In genomic region chr5:142857763-142858229, GRCm38 (mm10) we compare ENCODE assay signal across 8 mouse cellular contexts. TPM values are rescaled to one million over a fixed set of nuclear protein-coding genes. Genes with fewer than 3 reads are reported as not detected.
A peak's percentile ranks its signal among the peaks of the same experiment; 100 is the strongest.
DNase-seq lines count a peak whose midpoint lies in the region; ATAC-seq and TF ChIP-seq lines count a peak whose summit lies in the region.

No protein-coding gene starts in this region.

- H3K4me1 ChIP-seq in lung, embryonic 15.5 days, result peaks cover 5% of the 10 kb centered on the region
- no peaks in the 10 kb centered on the region; the same call in 1 of the 2 replicates for H3K4me1 ChIP-seq in hindbrain, embryonic 16.5 days (ENCODE audit: control insufficient read depth, insufficient read depth, low read depth, low read length)
- H3K4me1 ChIP-seq in neural tube, embryonic 13.5 days (replicated peaks), result peaks cover 13% of the 10 kb centered on the region
- no peaks in the 10 kb centered on the region for H3K4me1 ChIP-seq in liver, postnatal 0 days (ENCODE audit: insufficient read depth)

- no peak overlapping the region for H3K4me2 ChIP-seq in lung, embryonic 15.5 days
- peak overlapping the region; percentile 9; the same call in 1 of the 2 replicates for H3K4me2 ChIP-seq in hindbrain, embryonic 16.5 days (ENCODE audit: low read length)
- H3K4me2 ChIP-seq in neural tube, embryonic 13.5 days, result peak overlapping the region; percentile 20; the same call in 1 of the 2 replicates
- H3K4me2 ChIP-seq in liver, postnatal 0 days (ENCODE audit: low read depth, low read length), result no peak overlapping the region

- no peaks in the 10 kb centered on the region for H3K9me3 ChIP-seq in lung, embryonic 15.5 days
- 0 out of 2 replicates have a peak, but pooled peaks cover 4% of the 10 kb centered on the region for H3K9me3 ChIP-seq in hindbrain, embryonic 16.5 days (ENCODE audit: control insufficient read depth, low read length)
- peaks cover 3% of the 10 kb centered on the region; the same call in 1 of the 2 replicates for H3K9me3 ChIP-seq in neural tube, embryonic 13.5 days
- 0 out of 2 replicates have a peak, but pooled peaks cover 3% of the 10 kb centered on the region for H3K9me3 ChIP-seq in liver, postnatal 0 days (ENCODE audit: low read length)

- H3K36me3 ChIP-seq in lung, embryonic 15.5 days, result no peaks in the 10 kb centered on the region
- no peaks in the 10 kb centered on the region for H3K36me3 ChIP-seq in hindbrain, embryonic 16.5 days (ENCODE audit: control insufficient read depth, insufficient read depth, low read length)
- H3K36me3 ChIP-seq in neural tube, embryonic 13.5 days, result no peaks in the 10 kb centered on the region
- H3K36me3 ChIP-seq in liver, postnatal 0 days (replicated peaks; ENCODE audit: insufficient read depth, low read length), result no peaks in the 10 kb centered on the region

- H3K27ac ChIP-seq in lung, embryonic 15.5 days, result no peak overlapping the region
- peak overlapping the region; percentile 77 for H3K27ac ChIP-seq in hindbrain, embryonic 16.5 days (ENCODE audit: low read depth, low read length)
- H3K27ac ChIP-seq in neural tube, embryonic 13.5 days (replicated peaks), result peak overlapping the region; percentile 78
- no peak overlapping the region for H3K27ac ChIP-seq in liver, postnatal 0 days (ENCODE audit: low read depth)

- H3K27me3 ChIP-seq in lung, embryonic 15.5 days, result no peaks in the 10 kb centered on the region
- H3K27me3 ChIP-seq in hindbrain, embryonic 16.5 days (replicated peaks; ENCODE audit: control insufficient read depth, insufficient read depth, low read length), result no peaks in the 10 kb centered on the region
- H3K27me3 ChIP-seq in neural tube, embryonic 13.5 days, result no peaks in the 10 kb centered on the region
- no peaks in the 10 kb centered on the region for H3K27me3 ChIP-seq in liver, postnatal 0 days (ENCODE audit: insufficient read depth, low read length)

- TF ChIP-seq CTCF in liver, postnatal 0 days (IDR thresholded peaks at IDR 0.05; ENCODE audit: low read depth), result no peak

- DNase-seq in lung, adult 18-20 months, result no peak
- DNase-seq in cerebellum, postnatal 14 days, result peak; percentile 88 to 93
- no peak for DNase-seq in urinary bladder, postnatal 25 days (ENCODE audit: low spot score)
- DNase-seq in liver, postnatal 0 days, result no peak

- H3K4me3 ChIP-seq in lung, embryonic 15.5 days, result no peak overlapping the region
- H3K4me3 ChIP-seq in hindbrain, embryonic 16.5 days (ENCODE audit: low read length), result no peak overlapping the region
- no peak overlapping the region for H3K4me3 ChIP-seq in neural tube, embryonic 13.5 days
- no peak overlapping the region for H3K4me3 ChIP-seq in liver, postnatal 0 days (ENCODE audit: low read depth, low read length)

- H3K9ac ChIP-seq in lung, embryonic 15.5 days, result no peak overlapping the region
- H3K9ac ChIP-seq in hindbrain, embryonic 16.5 days (ENCODE audit: low read depth, low read length), result no peak overlapping the region
- peak overlapping the region; percentile 19; the same call in 1 of the 2 replicates for H3K9ac ChIP-seq in neural tube, embryonic 13.5 days
- H3K9ac ChIP-seq in liver, postnatal 0 days (replicated peaks), result no peak overlapping the region

- ATAC-seq in lung, embryonic 15.5 days (ENCODE audit: borderline replicate concordance, extremely low read depth, low FRiP score, low TSS enrichment), result 0 out of 2 replicates have a peak, but pooled peaks have one; percentile 21
- ATAC-seq in hindbrain, embryonic 16.5 days, result peak; percentile 72
- peak; percentile 70 for ATAC-seq in neural tube, embryonic 13.5 days (ENCODE audit: low read depth)
- no peak for ATAC-seq in erythroblast, adult 5-6 weeks (replicated peaks; ENCODE audit: low FRiP score, poor library complexity, severe bottlenecking)
- no peak for ATAC-seq in liver, postnatal 0 days

- 48% methylated on average over 16 of the region's 16 CpGs for WGBS in lung, embryonic 15.5 days
- WGBS in hindbrain, embryonic 16.5 days, result 27% methylated on average over 16 of the region's 16 CpGs
- 23% methylated on average over 16 of the region's 16 CpGs for WGBS in neural tube, embryonic 13.5 days
- WGBS in liver, postnatal 0 days (ENCODE audit: insufficient replicate concordance), result 49% methylated on average over 16 of the region's 16 CpGs

- TF ChIP-seq EP300 in liver, postnatal 0 days (IDR thresholded peaks at IDR 0.05; ENCODE audit: low read depth), result no peak

RNA-seq across cellular contexts. Expression of gene Fbxl18, which starts 37.4 kb away (rescaled TPM):
- polyA plus RNA-seq in lung, embryonic 15.5 days (2015; fragmentation: Nextera tagmentation; extraction: Ambion mirVana), result 11.1 and 13.5 TPM in 2 replicates
- 29.7 and 32.9 TPM in 2 replicates for polyA plus RNA-seq in hindbrain, embryonic 16.5 days (2015; fragmentation: Nextera tagmentation; extraction: Ambion mirVana)
- 25.5 and 28.2 TPM in 2 replicates for polyA plus RNA-seq in neural tube, embryonic 13.5 days (2015; fragmentation: Nextera tagmentation; extraction: Ambion mirVana)
- total RNA-seq in erythroblast, adult 5-6 weeks (2015; ENCODE audit: low replicate concordance), result 0.84 and 8.3 TPM in 2 replicates
- total RNA-seq in erythroblast, adult 5-6 weeks (2017; ENCODE audit: low replicate concordance), result 0.56 and 1.4 TPM in 2 replicates
- polyA plus RNA-seq in liver, postnatal 0 days (2015; fragmentation: Nextera tagmentation; extraction: Ambion mirVana), result 1.8 and 3.2 TPM in 2 replicates

RNA-seq across cellular contexts. Expression of gene Tnrc18, which starts 40.3 kb away (rescaled TPM):
- polyA plus RNA-seq in lung, embryonic 15.5 days (2015; fragmentation: Nextera tagmentation; extraction: Ambion mirVana), result 30.7 and 32.3 TPM in 2 replicates
- polyA plus RNA-seq in hindbrain, embryonic 16.5 days (2015; fragmentation: Nextera tagmentation; extraction: Ambion mirVana), result 19.7 and 23.8 TPM in 2 replicates
- 30.3 and 31.1 TPM in 2 replicates for polyA plus RNA-seq in neural tube, embryonic 13.5 days (2015; fragmentation: Nextera tagmentation; extraction: Ambion mirVana)
- 5.4 and 7.9 TPM in 2 replicates for total RNA-seq in erythroblast, adult 5-6 weeks (2015; ENCODE audit: low replicate concordance)
- total RNA-seq in erythroblast, adult 5-6 weeks (2017; ENCODE audit: low replicate concordance), result 5.0 and 6.0 TPM in 2 replicates
- polyA plus RNA-seq in liver, postnatal 0 days (2015; fragmentation: Nextera tagmentation; extraction: Ambion mirVana), result 2.9 and 4.0 TPM in 2 replicates

RNA-seq across cellular contexts. Expression of gene Actb, which starts 48.8 kb away (rescaled TPM):
- polyA plus RNA-seq in lung, embryonic 15.5 days (2015; fragmentation: Nextera tagmentation; extraction: Ambion mirVana), result 15,606 and 16,851 TPM in 2 replicates
- 11,512 and 13,219 TPM in 2 replicates for polyA plus RNA-seq in hindbrain, embryonic 16.5 days (2015; fragmentation: Nextera tagmentation; extraction: Ambion mirVana)
- 15,088 and 16,772 TPM in 2 replicates for polyA plus RNA-seq in neural tube, embryonic 13.5 days (2015; fragmentation: Nextera tagmentation; extraction: Ambion mirVana)
- total RNA-seq in erythroblast, adult 5-6 weeks (2015; ENCODE audit: low replicate concordance), result 4,143 and 4,236 TPM in 2 replicates
- 1,451 and 2,396 TPM in 2 replicates for total RNA-seq in erythroblast, adult 5-6 weeks (2017; ENCODE audit: low replicate concordance)
- 6,710 and 7,738 TPM in 2 replicates for polyA plus RNA-seq in liver, postnatal 0 days (2015; fragmentation: Nextera tagmentation; extraction: Ambion mirVana)

Comparison
In these comparisons a context has a peak if more than half of its experiments do, and no peak if none do; other contexts are left out.
1. ATAC-seq: peak in lung, embryonic 15.5 days (single experiment), hindbrain, embryonic 16.5 days (single experiment) and neural tube, embryonic 13.5 days (single experiment); none in erythroblast, adult 5-6 weeks (single experiment) and liver, postnatal 0 days (single experiment).
2. H3K27ac ChIP-seq: peak in hindbrain, embryonic 16.5 days (single experiment) and neural tube, embryonic 13.5 days (single experiment); none in lung, embryonic 15.5 days (single experiment) and liver, postnatal 0 days (single experiment).
3. H3K4me2 ChIP-seq: peak in hindbrain, embryonic 16.5 days (single experiment) and neural tube, embryonic 13.5 days (single experiment); none in lung, embryonic 15.5 days (single experiment) and liver, postnatal 0 days (single experiment).
4. DNase-seq: peak in cerebellum, postnatal 14 days (2 of 2); none in lung, adult 18-20 months (0 of 2), urinary bladder, postnatal 25 days (single experiment) and liver, postnatal 0 days (single experiment).